Mouse (Mus musculus) midbrain, embryonic 10.5 days (tissue): ENCODE measurements around the gene Dnah11. TPM values are rescaled to one million over a fixed set of nuclear protein-coding genes. Genes with fewer than 3 reads are reported as not detected.

ENCODE experiments used
- DNase-seq: peaks from one replicate; pipeline ENCODE4 v3.0.0-alpha.2; 2017; ENCODE audit warnings: low spot score
- H3K27ac ChIP-seq: fragments of 300-500 bp; sonication (generic); replicated peaks from 2 replicates; pipeline ENCODE4 v1.5.1; 2016; ENCODE audit warnings: mild to moderate bottlenecking
- H3K27me3 ChIP-seq: fragments of 300-500 bp; sonication (generic); 2 replicates; pipeline ENCODE4 v1.6.1; 2016; ENCODE audit warnings: low read depth, mild to moderate bottlenecking; ENCODE audit not compliant: poor library complexity, severe bottlenecking
- H3K36me3 ChIP-seq: fragments of 300-500 bp; sonication (generic); 2 replicates; pipeline ENCODE4 v1.6.1; 2016; ENCODE audit warnings: mild to moderate bottlenecking, moderate library complexity
- H3K4me1 ChIP-seq: fragments of 300-500 bp; sonication (generic); 2 replicates; pipeline ENCODE4 v1.6.1; 2016
- H3K4me3 ChIP-seq: fragments of 300-500 bp; sonication (generic); 2 replicates; pipeline ENCODE4 v1.5.1; 2016; ENCODE audit warnings: mild to moderate bottlenecking, moderate library complexity
- H3K9me3 ChIP-seq: fragments of 300-500 bp; sonication (generic); replicated peaks from 2 replicates; pipeline ENCODE4 v1.6.1; 2016; ENCODE audit warnings: mild to moderate bottlenecking
- WGBS: fragments of 180-500 bp; shearing (Covaris S2); methylation state at CpG from one replicate; pipeline ENCODE4 v1.1.7; 2016; 5-methylcytosine and 5-hydroxymethylcytosine counted together
- polyA plus RNA-seq: library from polyadenylated mRNA; unstranded; fragments of >200 nt; fragmentation: Nextera tagmentation; extraction: Ambion mirVana; gene quantifications from 2 replicates; pipeline ENCODE4 v1.2.1, GENCODE M21; 2016

The Dnah11 gene
- polyA plus RNA-seq, 1 experiment from 2014 or later, result 0.26 TPM

GRCm38 (mm10) chr12:118013872-118014271, 185.0 kb downstream of the Dnah11 start:
- no peaks in the 10 kb centered on the region for H3K4me1 ChIP-seq
- DNase-seq, result no peak
- no peak overlapping the region for H3K4me3 ChIP-seq
- no peaks in the 10 kb centered on the region for H3K36me3 ChIP-seq
- H3K27ac ChIP-seq, result no peak overlapping the region
- H3K27me3 ChIP-seq, result no peaks in the 10 kb centered on the region
- H3K9me3 ChIP-seq, result no peaks in the 10 kb centered on the region
- WGBS, result 91% methylated on average over 3 of the region's 3 CpGs

GRCm38 (mm10) chr12:118011921-118012320, 186.9 kb downstream of the Dnah11 start:
- H3K4me1 ChIP-seq, result no peaks in the 10 kb centered on the region
- H3K9me3 ChIP-seq, result no peaks in the 10 kb centered on the region
- no peaks in the 10 kb centered on the region for H3K27me3 ChIP-seq
- DNase-seq, result no peak
- H3K36me3 ChIP-seq, result no peaks in the 10 kb centered on the region
- 93% methylated on average over 8 of the region's 8 CpGs for WGBS
- H3K4me3 ChIP-seq, result no peak overlapping the region
- H3K27ac ChIP-seq, result no peak overlapping the region

GRCm38 (mm10) chr12:117994938-117995337, 203.9 kb downstream of the Dnah11 start:
- no peak for DNase-seq
- H3K27me3 ChIP-seq, result peaks cover 38% of the 10 kb centered on the region
- H3K4me1 ChIP-seq, result peaks cover 7% of the 10 kb centered on the region; the same call in 1 of the 2 replicates
- no peak overlapping the region for H3K4me3 ChIP-seq
- 51% methylated on average over 9 of the region's 9 CpGs for WGBS
- no peaks in the 10 kb centered on the region for H3K9me3 ChIP-seq
- H3K36me3 ChIP-seq, result no peaks in the 10 kb centered on the region
- no peak overlapping the region for H3K27ac ChIP-seq

- 2% methylated on average over 7 of the region's 7 CpGs for WGBS
- Histone ChIP-seq H3K36me3 (no peaks in the 10 kb centered on the region), H3K27me3 (peaks cover 42% of the 10 kb centered on the region), H3K9me3 (no peaks in the 10 kb centered on the region), H3K4me1 (peaks cover 21% of the 10 kb centered on the region), H3K4me3 (no peak overlapping the region), H3K27ac (no peak overlapping the region)
- peak; percentile 86 for DNase-seq
These were observed 205.3 kb downstream of the Dnah11 start for GRCm38 (mm10) chr12:117993499-117993898.

- no peaks in the 10 kb centered on the region for H3K36me3 ChIP-seq
- H3K27ac ChIP-seq, result 0 out of 2 replicates have a peak overlapping the region, but pooled peaks have one; percentile 28
- whole genome bisulfite sequencing, result 8% methylated on average over 11 of the region's 11 CpGs
- peaks cover 23% of the 10 kb centered on the region for H3K4me1 ChIP-seq
- DNase-seq, result no peak
- peak overlapping the region; percentile 28; the same call in 1 of the 2 replicates for H3K4me3 ChIP-seq
- peaks cover 49% of the 10 kb centered on the region for H3K27me3 ChIP-seq
- H3K9me3 ChIP-seq, result no peaks in the 10 kb centered on the region
These were observed 209.6 kb downstream of the Dnah11 start for GRCm38 (mm10) chr12:117989018-117989828.

- DNase-seq, result no peak
- Histone ChIP-seq H3K27me3 (0 out of 2 replicates have a peak, but pooled peaks cover 3% of the 10 kb centered on the region), H3K36me3 (no peaks in the 10 kb centered on the region), H3K27ac (no peak overlapping the region), H3K4me3 (no peak overlapping the region), H3K9me3 (no peaks in the 10 kb centered on the region), H3K4me1 (no peaks in the 10 kb centered on the region)
- 68% methylated on average over 3 of the region's 3 CpGs for WGBS
These were observed 218.5 kb downstream of the Dnah11 start for GRCm38 (mm10) chr12:117980315-117980714.

GRCm38 (mm10) chr12:117973712-117974111, 225.1 kb downstream of the Dnah11 start:
- Histone ChIP-seq H3K27me3 (no peaks in the 10 kb centered on the region), H3K4me3 (no peak overlapping the region), H3K9me3 (no peaks in the 10 kb centered on the region), H3K27ac (no peak overlapping the region), H3K4me1 (peaks cover 11% of the 10 kb centered on the region; the same call in 1 of the 2 replicates), H3K36me3 (no peaks in the 10 kb centered on the region)
- DNase-seq, result no peak

GRCm38 (mm10) chr12:117962698-117963097, 236.1 kb downstream of the Dnah11 start:
- Histone ChIP-seq H3K9me3 (no peaks in the 10 kb centered on the region), H3K4me3 (no peak overlapping the region), H3K4me1 (no peaks in the 10 kb centered on the region), H3K27me3 (no peaks in the 10 kb centered on the region), H3K36me3 (no peaks in the 10 kb centered on the region), H3K27ac (no peak overlapping the region)
- 78% methylated on average over 2 of the region's 2 CpGs for WGBS
- DNase-seq, result no peak

GRCm38 (mm10) chr12:117959213-117959612, 239.6 kb downstream of the Dnah11 start:
- H3K36me3 ChIP-seq, result no peaks in the 10 kb centered on the region
- H3K4me1 ChIP-seq, result peaks cover 9% of the 10 kb centered on the region
- H3K9me3 ChIP-seq, result no peaks in the 10 kb centered on the region
- no peak for DNase-seq
- no peaks in the 10 kb centered on the region for H3K27me3 ChIP-seq
- H3K27ac ChIP-seq, result no peak overlapping the region
- no peak overlapping the region for H3K4me3 ChIP-seq

GRCm38 (mm10) chr12:117946823-117947704, 251.8 kb downstream of the Dnah11 start:
- Histone ChIP-seq H3K36me3 (no peaks in the 10 kb centered on the region), H3K27me3 (no peaks in the 10 kb centered on the region), H3K4me3 (no peak overlapping the region), H3K9me3 (no peaks in the 10 kb centered on the region), H3K4me1 (0 out of 2 replicates have a peak, but pooled peaks cover under 1% of the 10 kb centered on the region), H3K27ac (no peak overlapping the region)
- WGBS, result 79% methylated on average over 5 of the region's 5 CpGs
- no peak for DNase-seq

- DNase-seq, result no peak
- 47% methylated on average over 7 of the region's 7 CpGs for WGBS
These were observed 256.9 kb downstream of the Dnah11 start for GRCm38 (mm10) chr12:117941947-117942346.

GRCm38 (mm10) chr12:117938214-117938613, 260.6 kb downstream of the Dnah11 start:
- no peak for DNase-seq
- no peaks in the 10 kb centered on the region for H3K27me3 ChIP-seq
- H3K4me3 ChIP-seq, result no peak overlapping the region
- no peaks in the 10 kb centered on the region for H3K36me3 ChIP-seq
- H3K9me3 ChIP-seq, result no peaks in the 10 kb centered on the region
- 71% methylated on average over 2 of the region's 2 CpGs for WGBS
- H3K27ac ChIP-seq, result no peak overlapping the region
- H3K4me1 ChIP-seq, result peaks cover 3% of the 10 kb centered on the region; the same call in 1 of the 2 replicates

More at GRCm38 (mm10) chr12:117941947-117942346, 256.9 kb downstream of the Dnah11 start:
- H3K36me3 ChIP-seq, result no peaks in the 10 kb centered on the region
- H3K27me3 ChIP-seq, result no peaks in the 10 kb centered on the region
- no peak overlapping the region for H3K4me3 ChIP-seq
- no peaks in the 10 kb centered on the region for H3K9me3 ChIP-seq
- H3K4me1 ChIP-seq, result peaks cover 3% of the 10 kb centered on the region; the same call in 1 of the 2 replicates
- no peak overlapping the region for H3K27ac ChIP-seq
